Mouse (Mus musculus) limb, embryonic 13.5 days (tissue): ENCODE measurements around the gene Zfp948. TPM values are rescaled to one million over a fixed set of nuclear protein-coding genes. Genes with fewer than 3 reads are reported as not detected.
A peak's percentile ranks its signal among the peaks of the same experiment; 100 is the strongest.
"Not testable (repeated sequence)": the region's sequence is repeated elsewhere in the genome, so short reads cannot be mapped to it uniquely, and the experiment has no call there.

ENCODE experiments used
- ATAC-seq: fragments of 200-750 bp; cut with Nextera tagmentation; 2 replicates; pipeline ENCODE4 v1.8.0; 2017; ENCODE audit warnings: low read depth, moderate number of reproducible peaks, moderate TSS enrichment; ENCODE audit not compliant: low FRiP score
- H3K27ac ChIP-seq: fragments of 300-500 bp; sonication (generic); 2 replicates; pipeline ENCODE4 v1.5.1; 2015; ENCODE audit warnings: inconsistent platforms, mild to moderate bottlenecking, moderate library complexity
- H3K27me3 ChIP-seq: fragments of 300-500 bp; sonication (generic); 2 replicates; pipeline ENCODE4 v1.6.1; 2015; ENCODE audit warnings: mild to moderate bottlenecking, inconsistent platforms
- H3K36me3 ChIP-seq: fragments of 300-500 bp; sonication (generic); 2 replicates; pipeline ENCODE4 v1.6.1; 2015; ENCODE audit warnings: inconsistent platforms, mild to moderate bottlenecking, moderate library complexity
- H3K4me1 ChIP-seq: fragments of 300-500 bp; sonication (generic); 2 replicates; pipeline ENCODE4 v1.6.1; 2015; ENCODE audit warnings: inconsistent platforms
- H3K4me2 ChIP-seq: fragments of 300-500 bp; sonication (generic); replicated peaks from 2 replicates; pipeline ENCODE4 v1.6.1; 2015; ENCODE audit warnings: inconsistent platforms, mild to moderate bottlenecking, moderate library complexity
- H3K4me3 ChIP-seq: fragments of 300-500 bp; sonication (generic); 2 replicates; pipeline ENCODE4 v1.5.1; 2015; ENCODE audit warnings: moderate library complexity, mild to moderate bottlenecking, inconsistent platforms
- H3K9ac ChIP-seq: fragments of 300-500 bp; sonication (generic); 2 replicates; pipeline ENCODE4 v1.6.1; 2015; ENCODE audit warnings: mild to moderate bottlenecking, inconsistent platforms
- H3K9me3 ChIP-seq: fragments of 300-500 bp; sonication (generic); 2 replicates; pipeline ENCODE4 v1.6.1; 2016; ENCODE audit warnings: inconsistent platforms
- WGBS: fragments of 180-500 bp; shearing (Covaris S2); methylation state at CpG from one replicate; pipeline ENCODE4 v1.1.7; 2015; 5-methylcytosine and 5-hydroxymethylcytosine counted together
- polyA plus RNA-seq: library from polyadenylated mRNA; unstranded; fragments of >200 nt; fragmentation: Nextera tagmentation; extraction: Ambion mirVana; gene quantifications from 2 replicates; pipeline ENCODE4 v1.2.1, GENCODE M21; 2015

The Zfp948 gene
- polyA plus RNA-seq, 1 experiment from 2014 or later = 17.9 TPM

- no peak for ATAC-seq
- no peak overlapping the region for H3K4me2 ChIP-seq
- peaks cover 19% of the 10 kb centered on the region for H3K4me1 ChIP-seq
- H3K36me3 ChIP-seq = no peaks in the 10 kb centered on the region
- H3K9me3 ChIP-seq = no peaks in the 10 kb centered on the region
- no peaks in the 10 kb centered on the region for H3K27me3 ChIP-seq
- no peak overlapping the region for H3K27ac ChIP-seq
- 74% methylated on average over 2 of the region's 2 CpGs for WGBS
- no peak overlapping the region for H3K4me3 ChIP-seq
- no peak overlapping the region for H3K9ac ChIP-seq
Measured at GRCm38 (mm10) chr17:21536676-21537075, 30.1 kb upstream of the Zfp948 start.

GRCm38 (mm10) chr17:21557831-21558230, 9.0 kb upstream of the Zfp948 start:
- no peaks in the 10 kb centered on the region for H3K27me3 ChIP-seq
- H3K4me3 ChIP-seq = no peak overlapping the region
- no peaks in the 10 kb centered on the region for H3K4me1 ChIP-seq
- H3K9ac ChIP-seq = no peak overlapping the region
- no peak for ATAC-seq
- no peak overlapping the region for H3K27ac ChIP-seq
- H3K4me2 ChIP-seq = no peak overlapping the region
- H3K9me3 ChIP-seq = no peaks in the 10 kb centered on the region
- 90% methylated on average over 2 of the region's 2 CpGs for WGBS
- H3K36me3 ChIP-seq = peaks cover 19% of the 10 kb centered on the region

- Histone ChIP-seq H3K9ac (peak overlapping the region; percentile 77), H3K4me3 (peak overlapping the region; percentile 72), H3K36me3 (no peaks in the 10 kb centered on the region; the same call in 1 of the 2 replicates), H3K27me3 (no peaks in the 10 kb centered on the region), H3K9me3 (no peaks in the 10 kb centered on the region), H3K27ac (peak overlapping the region; percentile 85), H3K4me2 (peak overlapping the region; percentile 71), H3K4me1 (peaks cover 11% of the 10 kb centered on the region)
- WGBS = 0% methylated on average over 5 of the region's 5 CpGs
- ATAC-seq = peak; percentile 78
Measured at GRCm38 (mm10) chr17:21566220-21566619, 588 bp upstream of the Zfp948 start.

- ATAC-seq = no peak
- H3K9ac ChIP-seq = peak overlapping the region; percentile 26; the same call in 1 of the 2 replicates
- 44% methylated on average over 1 of the region's 1 CpGs for WGBS
- no peaks in the 10 kb centered on the region for H3K9me3 ChIP-seq
- peak overlapping the region; percentile 72 for H3K4me3 ChIP-seq
- peaks cover 11% of the 10 kb centered on the region for H3K4me1 ChIP-seq
- H3K4me2 ChIP-seq = peak overlapping the region; percentile 71
- H3K27ac ChIP-seq = no peak overlapping the region
- no peaks in the 10 kb centered on the region for H3K27me3 ChIP-seq
- H3K36me3 ChIP-seq = no peaks in the 10 kb centered on the region; the same call in 1 of the 2 replicates
Measured at GRCm38 (mm10) chr17:21567696-21568095, 888 bp downstream of the Zfp948 start.

GRCm38 (mm10) chr17:21579080-21579479, 12.3 kb downstream of the Zfp948 start:
- WGBS = 86% methylated on average over 1 of the region's 1 CpGs
- Histone ChIP-seq H3K36me3 (peaks cover 39% of the 10 kb centered on the region), H3K4me3 (no peak overlapping the region), H3K4me2 (no peak overlapping the region), H3K27ac (no peak overlapping the region), H3K4me1 (no peaks in the 10 kb centered on the region), H3K27me3 (no peaks in the 10 kb centered on the region), H3K9me3 (no peaks in the 10 kb centered on the region), H3K9ac (no peak overlapping the region)
- ATAC-seq = no peak

- Histone ChIP-seq H3K4me2 (no peak overlapping the region), H3K4me3 (no peak overlapping the region), H3K27ac (no peak overlapping the region), H3K27me3 (no peaks in the 10 kb centered on the region), H3K36me3 (peaks cover 37% of the 10 kb centered on the region), H3K9me3 (no peaks in the 10 kb centered on the region), H3K4me1 (no peaks in the 10 kb centered on the region), H3K9ac (no peak overlapping the region)
- WGBS = 28% methylated on average over 5 of the region's 5 CpGs
- peak; percentile 80; the same call in 1 of the 2 replicates for ATAC-seq
Measured at GRCm38 (mm10) chr17:21579493-21580175, 12.8 kb downstream of the Zfp948 start.

GRCm38 (mm10) chr17:21585521-21585920, 18.7 kb downstream of the Zfp948 start:
- 95% methylated on average over 2 of the region's 2 CpGs for WGBS
- no peak for ATAC-seq
- peaks cover 48% of the 10 kb centered on the region for H3K36me3 ChIP-seq

GRCm38 (mm10) chr17:21616356-21616755, 49.5 kb downstream of the Zfp948 start:
- WGBS = 76% methylated on average over 3 of the region's 3 CpGs
- no peak for ATAC-seq
- no peaks in the 10 kb centered on the region for H3K9me3 ChIP-seq

More at GRCm38 (mm10) chr17:21585521-21585920, 18.7 kb downstream of the Zfp948 start:
- Histone ChIP-seq H3K9ac (no peak overlapping the region), H3K4me2 (no peak overlapping the region), H3K9me3 (peaks cover 4% of the 10 kb centered on the region), H3K27me3 (no peaks in the 10 kb centered on the region), H3K4me1 (no peaks in the 10 kb centered on the region), H3K4me3 (no peak overlapping the region), H3K27ac (no peak overlapping the region)

GRCm38 (mm10) chr17:21617352-21617751, 50.5 kb downstream of the Zfp948 start:
- peak overlapping the region; percentile 27 for H3K4me2 ChIP-seq
- no peak overlapping the region for H3K9ac ChIP-seq
- no peak for ATAC-seq
- H3K9me3 ChIP-seq = no peaks in the 10 kb centered on the region
- no peaks in the 10 kb centered on the region for H3K27me3 ChIP-seq
- H3K4me1 ChIP-seq = no peaks in the 10 kb centered on the region
- no peak overlapping the region for H3K4me3 ChIP-seq
- WGBS = 4% methylated on average over 9 of the region's 9 CpGs
- no peak overlapping the region for H3K27ac ChIP-seq
- no peaks in the 10 kb centered on the region for H3K36me3 ChIP-seq

More at GRCm38 (mm10) chr17:21616356-21616755, 49.5 kb downstream of the Zfp948 start:
- H3K9ac ChIP-seq = no peak overlapping the region
- H3K36me3 ChIP-seq = no peaks in the 10 kb centered on the region
- H3K4me2 ChIP-seq = no peak overlapping the region
- no peaks in the 10 kb centered on the region for H3K4me1 ChIP-seq
- no peak overlapping the region for H3K27ac ChIP-seq
- H3K27me3 ChIP-seq = no peaks in the 10 kb centered on the region
- H3K4me3 ChIP-seq = no peak overlapping the region

GRCm38 (mm10) chr17:21623647-21624046, 56.8 kb downstream of the Zfp948 start:
- Histone ChIP-seq H3K36me3 (no peaks in the 10 kb centered on the region), H3K9ac (no peak overlapping the region), H3K4me2 (no peak overlapping the region), H3K9me3 (no peaks in the 10 kb centered on the region), H3K27ac (no peak overlapping the region), H3K4me1 (no peaks in the 10 kb centered on the region), H3K27me3 (no peaks in the 10 kb centered on the region), H3K4me3 (no peak overlapping the region)
- no peak for ATAC-seq
- WGBS = no CpG with 5 or more reads among the region's 3 CpGs

- 47% methylated on average over 4 of the region's 4 CpGs for WGBS
- H3K27ac ChIP-seq, H3K9ac ChIP-seq, H3K36me3 ChIP-seq, ATAC-seq, H3K27me3 ChIP-seq, H3K4me3 ChIP-seq, H3K4me1 ChIP-seq, H3K4me2 ChIP-seq, H3K9me3 ChIP-seq: not testable (repeated sequence)
Measured at GRCm38 (mm10) chr17:21635758-21636157, 69.0 kb downstream of the Zfp948 start.
